Mouse (Mus musculus): ENCODE data around the gene Zic4. TPM values are rescaled to one million over a fixed set of nuclear protein-coding genes. Genes with fewer than 3 reads are reported as not detected.

Zic4 gene
- polyA plus RNA-seq, 1 experiment: 37.4 TPM

GRCm38 (mm10) chr9:91420441-91420840 is 58.2 kb downstream of the Zic4 start:
- WGBS: 7% methylated on average over 18 of the region's 18 CpGs
- H3K27me3 ChIP-seq (ENCODE audit: control insufficient read depth, insufficient read depth, low read length): no peaks in the 10 kb centered on the region; the same call in 1 of the 2 replicates
- H3K27ac ChIP-seq (ENCODE audit: insufficient read depth, low read length): no peak overlapping the region
- H3K4me1 ChIP-seq (ENCODE audit: control insufficient read depth, insufficient read depth, low read length): no peaks in the 10 kb centered on the region
- no peak for TF ChIP-seq POLR2A (IDR thresholded peaks at IDR 0.05; ENCODE audit: borderline replicate concordance, insufficient read depth, low read length)
- TF ChIP-seq CTCF (IDR thresholded peaks at IDR 0.05; ENCODE audit: borderline replicate concordance, insufficient read depth, low read depth, low read length): no peak
- peak overlapping the region; percentile 42 for H3K4me3 ChIP-seq (replicated peaks; ENCODE audit: insufficient read depth, low read depth, low read length)
- no peak for DNase-seq

Other genes with a start within 250 kb of the Zic4 start
- gene Zic1, start 3.4 kb downstream of the Zic4 start, polyA plus RNA-seq (2012; rRNA removed): 1,121 and 1,289 TPM in 2 replicates